Mouse (Mus musculus) cortical plate, adult 2 months (tissue): ENCODE data around the gene Aacs. TPM values are rescaled to one million over a fixed set of nuclear protein-coding genes. Genes with fewer than 3 reads are reported as not detected.

Experiments used
- H3K27ac ChIP-seq: fragments of 200-500 bp; 2 replicates; pipeline ENCODE4 v1.5.1; 2012; ENCODE audit warnings: low read length, control low read depth, inconsistent platforms; ENCODE audit not compliant: insufficient read depth
- H3K4me1 ChIP-seq: fragments of 200-500 bp; 2 replicates; pipeline ENCODE4 v1.6.1; 2011; ENCODE audit warnings: low read length; ENCODE audit not compliant: control insufficient read depth, insufficient read depth
- H3K4me3 ChIP-seq: fragments of 200-500 bp; 2 replicates; pipeline ENCODE4 v1.5.1; 2011; ENCODE audit warnings: mild to moderate bottlenecking, low read length, control low read depth; ENCODE audit not compliant: insufficient read depth
- CTCF ChIP-seq: fragments of 200-500 bp; IDR thresholded peaks from 2 replicates; pipeline ENCODE4 v1.5.1; 2011; ENCODE audit warnings: mild to moderate bottlenecking, control low read depth, low read length; ENCODE audit not compliant: insufficient read depth; ENCODE audit errors: extremely low read depth
- POLR2A ChIP-seq: fragments of 200-500 bp; IDR thresholded peaks from 2 replicates; pipeline ENCODE4 v1.6.1; 2011; ENCODE audit warnings: mild to moderate bottlenecking, low read length, control low read depth; ENCODE audit not compliant: insufficient read depth; ENCODE audit errors: extremely low read depth
- polyA plus RNA-seq: library from polyadenylated mRNA; depleted of rRNA; stranded (reverse); fragments of >200 nt; gene quantifications from 2 replicates; pipeline ENCODE4 v1.2.3, GENCODE M21; 2012

Aacs gene
- polyA plus RNA-seq, 1 experiment, result 51.8 TPM

DNA sequence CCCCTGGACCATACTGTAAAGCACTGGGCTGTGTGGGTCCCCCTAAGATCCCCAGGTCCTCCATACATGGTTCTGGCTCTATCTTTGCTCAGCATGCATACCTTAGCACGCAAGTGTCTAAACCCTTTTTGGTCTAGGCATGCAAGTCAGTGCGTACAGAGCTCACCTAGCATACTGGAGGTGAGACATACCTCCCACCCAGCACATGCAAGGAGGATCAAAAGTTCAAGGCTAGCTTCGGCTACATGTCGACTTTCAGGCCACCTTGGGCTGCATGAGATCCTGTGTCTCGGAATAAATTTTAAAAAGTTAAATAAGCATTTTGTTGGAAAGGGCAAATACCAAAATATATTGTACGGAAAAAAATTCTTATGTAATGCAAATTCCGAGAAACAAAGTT, 10.4 kb upstream of the Aacs start:
- H3K27ac ChIP-seq, result no peak overlapping the region
- TF ChIP-seq POLR2A (no peak), CTCF (no peak)
- H3K4me1 ChIP-seq, result 0 out of 2 replicates have a peak, but pooled peaks cover 2% of the 10 kb centered on the region
- peak overlapping the region; percentile 17; the same call in 1 of the 2 replicates for H3K4me3 ChIP-seq

DNA sequence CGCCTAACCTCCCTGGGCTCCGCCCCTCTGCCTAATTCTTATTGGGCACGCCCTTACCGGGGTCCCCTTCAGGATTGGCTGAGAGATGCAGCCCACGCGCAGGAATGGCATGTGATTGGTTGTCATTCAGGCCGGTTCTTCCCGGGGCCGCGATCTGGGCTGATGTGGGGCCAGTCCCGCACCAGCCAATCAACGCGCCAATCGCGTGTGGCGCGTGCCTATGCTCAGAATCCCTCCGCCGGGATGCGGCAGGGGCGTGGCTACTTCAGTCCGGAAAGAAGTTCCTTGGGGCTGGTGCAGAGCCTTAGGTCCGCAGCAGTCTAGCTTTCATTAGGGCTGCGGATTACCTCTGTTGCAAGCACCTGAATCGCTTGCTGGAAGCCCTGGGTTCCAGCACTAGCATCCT, 9.9 kb upstream of the Aacs start:
- Histone ChIP-seq H3K27ac (no peak overlapping the region), H3K4me3 (peak overlapping the region; percentile 17), H3K4me1 (0 out of 2 replicates have a peak, but pooled peaks cover 2% of the 10 kb centered on the region)
- peak; percentile 72 for TF ChIP-seq POLR2A
- no peak for TF ChIP-seq CTCF

- Histone ChIP-seq H3K4me3 (no peak overlapping the region), H3K27ac (no peak overlapping the region), H3K4me1 (0 out of 2 replicates have a peak, but pooled peaks cover 2% of the 10 kb centered on the region)
- TF ChIP-seq POLR2A, result no peak
- TF ChIP-seq CTCF, result no peak
These were observed 9.1 kb upstream of the Aacs start for GRCm38 (mm10) chr5:125466483-125466882.

DNA sequence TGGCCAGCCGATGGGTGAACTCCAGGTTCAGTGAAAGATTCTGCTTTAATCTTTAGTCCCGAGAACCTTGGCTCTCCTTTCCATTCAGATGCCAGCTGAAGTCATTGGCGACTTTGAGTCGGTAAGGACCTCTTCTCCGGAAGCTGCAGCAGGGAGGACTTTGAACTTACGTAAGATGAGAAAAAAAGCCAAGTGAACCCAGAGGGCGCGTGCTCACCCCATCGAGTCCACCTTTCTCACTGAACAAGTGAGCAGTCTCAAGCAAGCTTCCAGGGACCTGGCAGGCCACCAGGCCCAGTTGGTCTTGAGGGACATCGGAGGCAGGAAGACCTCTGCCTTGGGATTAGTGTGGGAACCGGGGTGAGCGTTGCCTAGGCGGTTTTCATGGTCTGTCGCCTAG, 8.4 kb upstream of the Aacs start:
- H3K4me1 ChIP-seq, result 0 out of 2 replicates have a peak, but pooled peaks cover 2% of the 10 kb centered on the region
- no peak for TF ChIP-seq POLR2A
- no peak for TF ChIP-seq CTCF
- H3K27ac ChIP-seq, result no peak overlapping the region
- H3K4me3 ChIP-seq, result no peak overlapping the region

- Histone ChIP-seq H3K4me3 (no peak overlapping the region), H3K4me1 (no peaks in the 10 kb centered on the region), H3K27ac (no peak overlapping the region)
- TF ChIP-seq POLR2A (no peak), CTCF (no peak)
These were observed 4.9 kb upstream of the Aacs start for GRCm38 (mm10) chr5:125470713-125471112.

DNA sequence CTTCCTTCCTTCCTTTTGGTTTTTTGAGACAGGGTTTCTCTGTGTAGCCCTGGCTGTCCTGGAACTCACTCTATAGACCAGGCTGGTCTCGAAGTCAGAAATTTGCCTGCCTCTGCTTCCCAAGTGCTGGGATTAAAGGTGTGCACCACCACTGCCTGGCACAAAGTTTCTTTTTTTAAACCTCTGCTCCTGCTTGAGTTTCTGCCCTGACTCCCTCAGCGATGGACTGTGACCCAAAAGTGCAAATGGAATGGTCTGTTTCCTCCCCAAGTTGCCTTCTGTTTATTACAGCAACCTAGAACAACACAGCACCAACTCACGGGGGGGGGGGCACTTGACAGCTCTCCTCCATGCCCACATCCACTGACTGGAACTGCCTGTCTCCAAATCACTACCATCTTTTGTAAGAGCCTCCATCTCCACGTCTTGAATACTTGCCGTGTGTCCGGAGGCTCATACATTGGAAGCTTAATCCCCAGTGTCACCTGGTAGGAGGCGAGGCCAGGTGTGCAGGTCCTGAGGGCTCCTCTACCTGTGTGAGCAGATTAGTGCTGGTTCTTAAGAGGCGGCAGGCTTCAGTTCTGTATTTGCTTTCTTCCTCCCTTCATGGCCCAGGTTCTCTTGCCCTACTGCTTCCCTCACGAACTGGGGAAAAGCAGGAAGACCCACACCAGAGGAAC, 2.7 kb upstream of the Aacs start:
- TF ChIP-seq POLR2A (no peak), CTCF (no peak)
- peaks cover 2% of the 10 kb centered on the region; the same call in 1 of the 2 replicates for H3K4me1 ChIP-seq
- H3K27ac ChIP-seq, result no peak overlapping the region
- no peak overlapping the region for H3K4me3 ChIP-seq

DNA sequence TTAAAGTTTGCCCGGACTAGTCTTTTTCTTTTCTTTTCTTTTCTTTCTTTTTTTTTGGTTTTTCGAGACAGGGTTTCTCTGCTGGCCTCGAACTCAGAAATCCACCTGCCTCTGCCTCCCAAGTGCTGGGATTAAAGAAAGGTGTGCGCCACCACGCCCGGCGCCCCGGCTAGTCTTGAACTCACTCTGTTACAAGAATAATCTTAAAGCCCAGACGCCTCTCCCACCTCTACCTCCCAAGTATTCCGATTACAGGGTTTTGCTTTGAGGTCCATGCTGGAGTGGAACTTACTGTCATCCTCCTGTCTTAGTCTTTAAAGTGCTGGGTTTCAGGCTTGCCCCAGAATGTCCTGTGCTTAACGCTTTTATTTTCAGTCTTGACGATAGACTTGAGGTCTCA, 584 bp upstream of the Aacs start:
- TF ChIP-seq POLR2A, result no peak
- no peak for TF ChIP-seq CTCF
- Histone ChIP-seq H3K4me1 (peaks cover 3% of the 10 kb centered on the region; the same call in 1 of the 2 replicates), H3K4me3 (peak overlapping the region; percentile 52), H3K27ac (no peak overlapping the region)

DNA sequence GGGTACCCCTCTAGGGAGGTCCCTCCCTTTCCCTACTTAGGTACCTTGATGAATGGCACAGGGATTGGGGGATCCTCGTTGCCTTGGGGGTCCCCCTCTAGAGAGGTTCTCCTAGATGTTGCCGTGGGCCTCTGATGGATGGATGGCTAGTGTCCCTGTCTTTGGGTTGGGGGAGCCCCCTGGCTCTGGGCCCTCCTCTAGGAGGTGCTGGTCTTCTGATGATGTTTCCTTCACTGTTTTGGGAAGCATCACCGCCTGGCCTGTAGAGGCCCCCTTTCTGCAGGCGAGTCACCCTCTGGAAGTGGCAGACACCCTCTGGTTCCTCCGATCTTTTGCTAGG, 642 bp downstream of the Aacs start:
- Histone ChIP-seq H3K4me1 (peaks cover 3% of the 10 kb centered on the region; the same call in 1 of the 2 replicates), H3K4me3 (peak overlapping the region; percentile 52), H3K27ac (peak overlapping the region; percentile 3; the same call in 1 of the 2 replicates)
- no peak for TF ChIP-seq POLR2A
- TF ChIP-seq CTCF, result no peak

GRCm38 (mm10) chr5:125476799-125477198, 1.2 kb downstream of the Aacs start:
- TF ChIP-seq CTCF (no peak), POLR2A (no peak)
- H3K27ac ChIP-seq, result no peak overlapping the region

DNA sequence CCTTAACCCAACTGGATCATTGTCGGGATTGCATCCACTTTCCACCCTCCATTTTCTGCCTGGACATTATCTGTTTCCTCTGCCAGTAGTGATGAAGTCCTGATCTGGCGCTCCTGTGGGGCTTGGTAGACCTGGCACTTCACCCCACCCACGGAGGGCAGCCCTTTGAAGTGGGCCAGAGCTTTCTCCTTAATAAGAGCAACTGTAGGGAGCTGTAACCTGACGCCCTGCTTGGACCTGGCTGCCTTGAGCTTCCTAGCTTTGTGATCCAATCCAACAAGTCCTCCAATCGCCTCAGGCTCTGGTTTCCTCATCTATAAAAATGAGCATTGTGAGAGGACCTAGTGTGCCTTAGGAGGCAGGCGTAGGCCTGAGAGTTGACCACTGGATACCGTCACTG, 1.9 kb downstream of the Aacs start:
- TF ChIP-seq POLR2A (no peak), CTCF (no peak)
- no peak overlapping the region for H3K27ac ChIP-seq
- H3K4me3 ChIP-seq, result peak overlapping the region; percentile 52
- peaks cover 3% of the 10 kb centered on the region; the same call in 1 of the 2 replicates for H3K4me1 ChIP-seq

More at GRCm38 (mm10) chr5:125476799-125477198, 1.2 kb downstream of the Aacs start:
- H3K4me1 ChIP-seq, result peaks cover 3% of the 10 kb centered on the region; the same call in 1 of the 2 replicates
- H3K4me3 ChIP-seq, result peak overlapping the region; percentile 52

- Histone ChIP-seq H3K27ac (no peak overlapping the region), H3K4me3 (peak overlapping the region; percentile 52), H3K4me1 (peaks cover 3% of the 10 kb centered on the region; the same call in 1 of the 2 replicates)
- TF ChIP-seq CTCF (no peak), POLR2A (no peak)
These were observed 2.4 kb downstream of the Aacs start for GRCm38 (mm10) chr5:125478037-125478436.
